Mouse (Mus musculus) cerebellum, adult 2 months (tissue): ENCODE measurements around the gene 1700017B05Rik.

Experiments used
- CTCF ChIP-seq: fragments of 200-500 bp; IDR thresholded peaks from 2 replicates; pipeline ENCODE4 v1.5.1; 2011; ENCODE audit warnings: low read depth, mild to moderate bottlenecking, control low read depth, low read length, moderate library complexity, borderline replicate concordance; ENCODE audit not compliant: insufficient read depth
- POLR2A ChIP-seq: fragments of 200-500 bp; IDR thresholded peaks from 2 replicates; pipeline ENCODE4 v1.6.1; 2011; ENCODE audit warnings: low read length, control low read depth, borderline replicate concordance; ENCODE audit not compliant: insufficient read depth

- TF ChIP-seq CTCF (no peak), POLR2A (no peak)
Observed at GRCm38 (mm10) chr9:57294905-57295304, 32.5 kb upstream of the 1700017B05Rik start.
